Comparison of ENCODE assay signal across 9 mouse cellular contexts in the genomic region with DNA sequence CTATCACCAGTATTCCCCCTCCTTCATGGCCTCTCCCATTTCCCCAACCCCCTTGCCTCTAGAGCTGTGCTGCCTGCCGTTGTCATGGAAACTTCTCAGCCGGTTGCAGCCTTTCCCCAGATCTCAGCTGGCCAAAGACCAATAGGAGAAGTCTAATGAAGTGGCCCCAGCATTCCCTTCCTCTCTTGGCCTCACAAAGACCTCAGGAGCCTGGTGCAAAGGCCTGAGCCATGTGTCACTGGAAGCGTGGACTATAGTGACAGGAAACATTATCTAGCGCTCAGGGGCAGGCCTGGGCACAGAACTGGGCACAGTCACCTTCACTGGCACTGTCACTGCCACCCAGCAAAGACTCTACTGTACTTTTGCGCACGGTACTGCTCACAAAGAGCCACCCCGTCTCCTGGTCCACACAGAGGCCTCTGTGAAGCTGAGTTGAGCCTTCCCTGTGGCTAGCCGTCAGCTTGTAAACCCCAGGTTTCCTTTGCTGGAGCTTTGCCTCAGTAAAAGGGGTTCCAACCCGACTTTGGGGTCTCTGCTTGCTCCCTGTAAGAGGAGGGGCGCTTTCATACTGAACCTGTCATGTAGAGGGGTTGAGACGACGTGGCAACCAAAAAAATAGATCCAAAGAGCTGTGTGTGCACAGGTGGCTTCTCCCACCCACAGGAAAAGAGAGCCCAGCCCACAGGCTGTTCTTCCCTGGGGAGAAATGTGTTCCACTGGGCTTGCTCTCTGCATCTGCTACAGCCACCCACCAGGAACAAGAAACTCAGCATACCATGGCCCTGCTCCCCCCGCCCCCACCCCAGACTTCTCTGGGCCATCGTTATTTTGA.
DNase-seq lines count a peak whose midpoint lies in the region; ATAC-seq lines count a peak whose summit lies in the region.
"Had no signal": no experiment of that assay in that cellular context is flagged by ENCODE, and none has a peak within 500 bp of the region (broad histone marks: within the 10 kb centered on the region; RNA-seq: fewer than 3 reads in every experiment).

No protein-coding gene starts in this region.

- DNase-seq in cerebellum, postnatal 10 days = peak; percentile 70 to 77
- DNase-seq in forebrain, embryonic 11.5 days (ENCODE audit: low spot score) = peak; percentile 78
- DNase-seq in layer of hippocampus, adult 9-10 months (ENCODE audit: low spot score) = peak; percentile 36
- DNase-seq in ovary, postnatal 36 days (ENCODE audit: low spot score) = no peak
- no peak for DNase-seq in kidney, adult 11 months
- no peak for DNase-seq in cerebellum, postnatal 25 days

- H3K4me2 ChIP-seq in forebrain, embryonic 11.5 days (ENCODE audit: low read depth, low read length, severe bottlenecking) = no peak overlapping the region
- H3K4me2 ChIP-seq in midbrain, embryonic 15.5 days = no peak overlapping the region

- no peak for ATAC-seq in cerebellum, adult (ENCODE audit: insufficient number of reproducible peaks, low FRiP score, low TSS enrichment)
- peak; percentile 91 for ATAC-seq in forebrain, embryonic 11.5 days (replicated peaks; ENCODE audit: low FRiP score)
- ATAC-seq in midbrain, embryonic 15.5 days (replicated peaks) = peak; percentile 92

- peak overlapping the region; percentile 31; the same call in 1 of the 2 replicates for H3K9ac ChIP-seq in forebrain, embryonic 11.5 days (ENCODE audit: low read length)
- no peak overlapping the region for H3K9ac ChIP-seq in midbrain, embryonic 15.5 days

- H3K27ac ChIP-seq in forebrain, embryonic 11.5 days (ENCODE audit: low read depth, low read length) = peak overlapping the region; percentile 81
- peak overlapping the region; percentile 79 for H3K27ac ChIP-seq in midbrain, embryonic 15.5 days
- H3K27ac ChIP-seq: macrophage had no signal

- H3K4me1 ChIP-seq in forebrain, embryonic 11.5 days (replicated peaks; ENCODE audit: control insufficient read depth, insufficient read depth, low read length) = peaks cover 20% of the 10 kb centered on the region
- H3K4me1 ChIP-seq in midbrain, embryonic 15.5 days = peaks cover 35% of the 10 kb centered on the region

- no peaks in the 10 kb centered on the region for H3K36me3 ChIP-seq in forebrain, embryonic 11.5 days (ENCODE audit: control insufficient read depth, insufficient read depth, low read length)
- no peaks in the 10 kb centered on the region for H3K36me3 ChIP-seq in midbrain, embryonic 15.5 days (replicated peaks)

- H3K4me3 ChIP-seq in forebrain, embryonic 11.5 days (ENCODE audit: low read depth, low read length) = no peak overlapping the region
- H3K4me3 ChIP-seq in midbrain, embryonic 15.5 days = no peak overlapping the region

- H3K9me3 ChIP-seq in forebrain, embryonic 11.5 days (ENCODE audit: control insufficient read depth, low read length) = no peaks in the 10 kb centered on the region
- no peaks in the 10 kb centered on the region for H3K9me3 ChIP-seq in midbrain, embryonic 15.5 days

- 44% methylated on average over 14 of the region's 14 CpGs for WGBS in forebrain, embryonic 11.5 days
- WGBS in midbrain, embryonic 15.5 days = 36% methylated on average over 14 of the region's 14 CpGs

- no peaks in the 10 kb centered on the region for H3K27me3 ChIP-seq in forebrain, embryonic 11.5 days (ENCODE audit: control insufficient read depth, insufficient read depth, low read length)
- H3K27me3 ChIP-seq in midbrain, embryonic 15.5 days (replicated peaks) = no peaks in the 10 kb centered on the region

Comparison
In these comparisons a context has a peak if more than half of its experiments do, and no peak if none do; other contexts are left out.
1. DNase-seq: peak in cerebellum, postnatal 10 days (2 of 2), forebrain, embryonic 11.5 days (single experiment) and layer of hippocampus, adult 9-10 months (single experiment); none in ovary, postnatal 36 days (single experiment), kidney, adult 11 months (single experiment) and cerebellum, postnatal 25 days (0 of 2).